Mouse (Mus musculus) embryonic facial prominence, embryonic 10.5 days (tissue): ENCODE measurements around the gene Cped1. TPM values are rescaled to one million over a fixed set of nuclear protein-coding genes. Genes with fewer than 3 reads are reported as not detected.
"Not testable (repeated sequence)": the region's sequence is repeated elsewhere in the genome, so short reads cannot be mapped to it uniquely, and the experiment has no call there.

Experiments used
- DNase-seq: peaks from one replicate; pipeline ENCODE4 v3.0.0-alpha.2; 2017; ENCODE audit warnings: low spot score
- H3K27ac ChIP-seq: fragments of 300-500 bp; sonication (generic); replicated peaks from 2 replicates; pipeline ENCODE4 v1.5.1; 2016; ENCODE audit warnings: mild to moderate bottlenecking
- H3K27me3 ChIP-seq: fragments of 300-500 bp; sonication (generic); replicated peaks from 2 replicates; pipeline ENCODE4 v1.6.1; 2016; ENCODE audit warnings: low read depth, mild to moderate bottlenecking; ENCODE audit not compliant: poor library complexity, severe bottlenecking
- H3K36me3 ChIP-seq: fragments of 300-500 bp; sonication (generic); replicated peaks from 2 replicates; pipeline ENCODE4 v1.6.1; 2016; ENCODE audit warnings: mild to moderate bottlenecking, moderate library complexity
- H3K4me1 ChIP-seq: fragments of 300-500 bp; sonication (generic); 2 replicates; pipeline ENCODE4 v1.6.1; 2016
- H3K4me3 ChIP-seq: fragments of 300-500 bp; sonication (generic); 2 replicates; pipeline ENCODE4 v1.5.1; 2016; ENCODE audit warnings: mild to moderate bottlenecking, moderate library complexity
- H3K9me3 ChIP-seq: fragments of 300-500 bp; sonication (generic); 2 replicates; pipeline ENCODE4 v1.6.1; 2016; ENCODE audit warnings: mild to moderate bottlenecking
- WGBS: fragments of 180-500 bp; shearing (Covaris S2); methylation state at CpG from one replicate; pipeline ENCODE4 v1.1.7; 2016; 5-methylcytosine and 5-hydroxymethylcytosine counted together
- polyA plus RNA-seq: library from polyadenylated mRNA; unstranded; fragments of >200 nt; fragmentation: Nextera tagmentation; extraction: Ambion mirVana; gene quantifications from 2 replicates; pipeline ENCODE4 v1.2.1, GENCODE M21; 2016

Gene Cped1
- polyA plus RNA-seq, 1 experiment from 2014 or later, result 39.3 TPM

GRCm38 (mm10) chr6:22103713-22104112 lies 118.0 kb downstream of the Cped1 start:
- WGBS, result 79% methylated on average over 3 of the region's 3 CpGs
- no peaks in the 10 kb centered on the region for H3K9me3 ChIP-seq
- no peak for DNase-seq
- no peaks in the 10 kb centered on the region for H3K27me3 ChIP-seq
- no peak overlapping the region for H3K27ac ChIP-seq
- no peak overlapping the region for H3K4me3 ChIP-seq
- H3K36me3 ChIP-seq, result peaks cover 8% of the 10 kb centered on the region; the same call in 1 of the 2 replicates
- peaks cover 4% of the 10 kb centered on the region for H3K4me1 ChIP-seq

- no peaks in the 10 kb centered on the region for H3K9me3 ChIP-seq
- peaks cover 4% of the 10 kb centered on the region for H3K4me1 ChIP-seq
- peak; percentile 34 for DNase-seq
- H3K27me3 ChIP-seq, result no peaks in the 10 kb centered on the region
- no peak overlapping the region for H3K4me3 ChIP-seq
- WGBS, result 29% methylated on average over 8 of the region's 8 CpGs
- H3K36me3 ChIP-seq, result peaks cover 7% of the 10 kb centered on the region; the same call in 1 of the 2 replicates
- H3K27ac ChIP-seq, result no peak overlapping the region
Measured at GRCm38 (mm10) chr6:22104211-22104610, 118.5 kb downstream of the Cped1 start.

DNA sequence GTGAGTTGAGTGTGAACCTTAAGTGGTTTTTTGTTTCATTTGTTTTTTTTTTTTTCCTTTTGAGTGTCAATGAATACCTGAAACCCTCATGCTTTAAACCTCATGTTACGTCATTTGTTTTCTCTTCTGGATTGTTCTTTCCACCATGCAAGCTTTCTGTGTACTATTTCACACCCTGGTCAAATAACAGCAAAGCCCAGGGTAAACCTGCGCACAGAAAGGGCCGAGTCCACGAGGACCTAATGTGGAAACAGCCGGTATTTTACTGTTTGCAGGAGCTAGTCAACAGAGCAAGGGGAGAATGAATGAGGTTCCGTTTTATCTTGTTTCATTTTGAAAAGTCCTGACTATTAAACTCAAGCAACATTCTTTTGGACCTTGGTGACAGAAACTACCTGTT lies 128.4 kb downstream of the Cped1 start:
- no peak for DNase-seq
- H3K27me3 ChIP-seq, result no peaks in the 10 kb centered on the region
- no peak overlapping the region for H3K4me3 ChIP-seq
- 0 out of 2 replicates have a peak, but pooled peaks cover 3% of the 10 kb centered on the region for H3K4me1 ChIP-seq
- H3K36me3 ChIP-seq, result no peaks in the 10 kb centered on the region
- WGBS, result 90% methylated on average over 6 of the region's 6 CpGs
- no peak overlapping the region for H3K27ac ChIP-seq
- H3K9me3 ChIP-seq, result no peaks in the 10 kb centered on the region

- H3K27me3 ChIP-seq, result no peaks in the 10 kb centered on the region
- 0 out of 2 replicates have a peak, but pooled peaks cover 3% of the 10 kb centered on the region for H3K4me1 ChIP-seq
- H3K4me3 ChIP-seq, result no peak overlapping the region
- H3K36me3 ChIP-seq, result no peaks in the 10 kb centered on the region; the same call in 1 of the 2 replicates
- no peak overlapping the region for H3K27ac ChIP-seq
- 89% methylated on average over 1 of the region's 1 CpGs for WGBS
- H3K9me3 ChIP-seq, result no peaks in the 10 kb centered on the region
- DNase-seq, result no peak
Measured at GRCm38 (mm10) chr6:22116679-22117078, 131.0 kb downstream of the Cped1 start.

- H3K36me3 ChIP-seq, result peaks cover 14% of the 10 kb centered on the region
- 43% methylated on average over 12 of the region's 12 CpGs for WGBS
- H3K9me3 ChIP-seq, result no peaks in the 10 kb centered on the region
- H3K27ac ChIP-seq, result no peak overlapping the region
- no peaks in the 10 kb centered on the region for H3K27me3 ChIP-seq
- 0 out of 2 replicates have a peak, but pooled peaks cover 3% of the 10 kb centered on the region for H3K4me1 ChIP-seq
- H3K4me3 ChIP-seq, result no peak overlapping the region
- DNase-seq, result peak; percentile 38
Measured at GRCm38 (mm10) chr6:22122080-22122479, 136.4 kb downstream of the Cped1 start.

GRCm38 (mm10) chr6:22122693-22123092 lies 137.0 kb downstream of the Cped1 start:
- no peaks in the 10 kb centered on the region for H3K27me3 ChIP-seq
- H3K27ac ChIP-seq, result no peak overlapping the region
- 100% methylated on average over 1 of the region's 1 CpGs for WGBS
- 0 out of 2 replicates have a peak, but pooled peaks cover under 1% of the 10 kb centered on the region for H3K4me1 ChIP-seq
- no peak for DNase-seq
- peaks cover 14% of the 10 kb centered on the region for H3K36me3 ChIP-seq
- no peak overlapping the region for H3K4me3 ChIP-seq
- H3K9me3 ChIP-seq, result no peaks in the 10 kb centered on the region

- H3K36me3 ChIP-seq, result peaks cover 14% of the 10 kb centered on the region
- no peak overlapping the region for H3K4me3 ChIP-seq
- no peak for DNase-seq
- no peaks in the 10 kb centered on the region for H3K4me1 ChIP-seq
- H3K27me3 ChIP-seq, result no peaks in the 10 kb centered on the region
- H3K27ac ChIP-seq, result no peak overlapping the region
- WGBS, result 72% methylated on average over 3 of the region's 3 CpGs
- no peaks in the 10 kb centered on the region for H3K9me3 ChIP-seq
Measured at GRCm38 (mm10) chr6:22123332-22123731, 137.6 kb downstream of the Cped1 start.

DNA sequence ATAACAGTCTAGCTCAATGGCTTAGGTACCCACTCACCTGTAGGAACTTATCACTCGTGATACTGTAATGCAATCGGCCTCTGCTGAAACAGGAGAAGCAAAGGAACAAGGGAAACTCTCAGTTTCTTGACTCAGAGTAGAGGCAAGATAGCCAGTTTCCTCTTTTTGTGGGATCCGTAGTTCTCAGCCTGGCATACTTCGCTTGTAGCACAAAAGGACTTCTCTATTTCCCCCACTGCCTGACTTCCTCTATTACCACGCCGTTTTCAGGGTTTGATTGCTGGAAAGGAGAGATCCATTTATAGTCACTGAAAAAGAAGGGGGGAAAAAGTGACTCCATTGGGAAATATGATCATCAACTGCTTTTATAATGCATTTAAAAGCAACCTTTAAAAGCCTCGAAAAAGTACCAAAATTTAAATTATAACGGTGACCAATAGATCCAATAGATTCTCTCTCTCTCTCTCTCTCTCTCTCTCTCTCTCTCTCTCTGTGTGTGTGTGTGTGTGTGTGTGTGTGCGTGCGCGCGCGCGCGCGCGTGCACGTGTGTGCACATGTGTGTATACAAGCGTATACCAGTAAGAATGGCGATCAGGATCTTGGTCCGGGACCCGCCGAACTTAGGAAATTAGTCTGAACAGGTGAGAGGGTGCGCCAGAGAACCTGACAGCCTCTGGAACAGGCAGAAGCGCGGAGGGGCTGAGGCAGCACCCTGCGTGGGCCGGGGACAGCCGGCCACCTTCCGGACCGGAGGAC lies 139.0 kb downstream of the Cped1 start:
- H3K27me3 ChIP-seq, H3K27ac ChIP-seq, DNase-seq, H3K4me1 ChIP-seq, H3K9me3 ChIP-seq, H3K4me3 ChIP-seq: not testable (repeated sequence)
- 86% methylated on average over 26 of the region's 31 CpGs for WGBS
- H3K36me3 ChIP-seq, result peaks cover 14% of the 10 kb centered on the region

DNA sequence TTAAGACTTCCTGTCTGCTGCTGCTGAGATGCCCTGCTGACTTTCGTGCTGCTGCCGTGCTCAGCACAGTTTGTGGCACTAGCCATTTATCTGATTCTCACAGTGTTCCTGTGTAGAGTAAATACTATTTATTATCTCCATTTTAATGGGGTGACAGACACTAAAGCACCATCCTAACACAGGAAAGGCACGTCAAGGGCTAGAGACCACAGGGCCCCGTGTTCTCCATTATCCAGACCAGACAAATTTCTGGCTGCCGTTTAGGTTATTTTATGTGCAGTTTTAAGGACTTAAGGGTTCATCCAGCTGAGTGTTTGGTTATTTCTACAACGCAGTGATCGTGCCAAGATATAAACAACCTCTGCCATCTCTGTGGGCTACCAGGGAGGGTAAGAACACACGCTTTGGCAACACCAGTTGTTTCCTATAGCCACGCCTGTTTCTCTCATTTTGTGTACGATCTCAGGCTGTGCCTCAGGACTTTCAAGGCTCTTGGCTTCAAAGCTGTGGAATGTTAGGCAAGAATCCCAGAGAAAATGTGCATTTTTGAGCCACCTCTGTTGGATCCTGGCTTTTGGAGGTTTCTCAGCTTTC lies 149.4 kb downstream of the Cped1 start:
- Histone ChIP-seq H3K4me1 (no peaks in the 10 kb centered on the region), H3K36me3 (0 out of 2 replicates have a peak, but pooled peaks cover 20% of the 10 kb centered on the region), H3K27me3 (no peaks in the 10 kb centered on the region), H3K9me3 (no peaks in the 10 kb centered on the region), H3K4me3 (no peak overlapping the region), H3K27ac (no peak overlapping the region)
- WGBS, result 90% methylated on average over 10 of the region's 10 CpGs
- no peak for DNase-seq

DNA sequence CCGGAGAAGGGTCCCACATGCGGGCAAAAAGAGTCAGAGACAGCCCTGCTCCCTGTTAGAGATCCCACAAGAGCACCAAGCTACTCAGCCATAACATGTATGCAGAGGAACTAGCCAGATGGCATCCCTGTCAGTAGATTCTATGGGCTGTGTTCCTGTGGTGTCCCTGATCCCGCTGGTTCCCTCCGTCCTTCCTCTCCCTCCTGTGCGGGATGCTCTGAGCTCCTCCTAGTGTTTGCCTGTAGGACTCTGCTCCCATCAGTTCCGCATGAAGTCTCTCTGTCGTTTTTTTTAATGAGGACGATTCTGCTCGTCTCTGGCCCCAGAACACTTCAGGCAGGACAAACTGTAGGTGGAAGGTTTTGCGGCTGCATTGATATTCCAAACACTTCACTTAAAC lies 151.1 kb downstream of the Cped1 start:
- H3K36me3 ChIP-seq, result peaks cover 23% of the 10 kb centered on the region; the same call in 1 of the 2 replicates
- no peaks in the 10 kb centered on the region for H3K4me1 ChIP-seq
- no peak overlapping the region for H3K4me3 ChIP-seq
- H3K27ac ChIP-seq, result no peak overlapping the region
- H3K9me3 ChIP-seq, result no peaks in the 10 kb centered on the region
- no peak for DNase-seq
- H3K27me3 ChIP-seq, result no peaks in the 10 kb centered on the region
- 50% methylated on average over 10 of the region's 10 CpGs for WGBS

DNA sequence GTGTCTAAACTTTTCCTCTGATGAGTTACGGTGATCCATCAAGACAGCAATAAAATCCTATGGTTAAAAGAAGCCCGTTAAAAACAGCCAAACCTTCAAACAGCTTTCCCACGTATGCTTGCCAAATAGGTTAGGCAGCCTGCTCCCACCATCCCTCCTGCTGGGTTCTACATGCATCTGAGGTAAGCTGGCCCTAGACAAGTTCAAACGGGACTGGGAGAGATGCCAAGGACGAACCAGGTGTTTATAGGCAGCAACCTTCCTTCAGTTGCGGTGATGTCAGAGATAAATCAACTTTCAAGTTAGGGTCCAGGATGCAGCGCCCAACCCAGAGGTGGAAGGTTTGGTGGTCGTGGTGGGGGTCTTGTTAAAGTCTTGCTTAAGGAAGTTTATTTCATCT lies 155.1 kb downstream of the Cped1 start:
- no peak overlapping the region for H3K27ac ChIP-seq
- peaks cover 29% of the 10 kb centered on the region for H3K36me3 ChIP-seq
- no peak overlapping the region for H3K4me3 ChIP-seq
- no peaks in the 10 kb centered on the region for H3K9me3 ChIP-seq
- H3K4me1 ChIP-seq, result no peaks in the 10 kb centered on the region
- no peak for DNase-seq
- WGBS, result 82% methylated on average over 8 of the region's 8 CpGs
- H3K27me3 ChIP-seq, result no peaks in the 10 kb centered on the region

GRCm38 (mm10) chr6:22147236-22147635 lies 161.5 kb downstream of the Cped1 start:
- no peaks in the 10 kb centered on the region for H3K4me1 ChIP-seq
- WGBS, result 93% methylated on average over 4 of the region's 4 CpGs
- no peak overlapping the region for H3K27ac ChIP-seq
- H3K27me3 ChIP-seq, result no peaks in the 10 kb centered on the region
- H3K36me3 ChIP-seq, result peaks cover 52% of the 10 kb centered on the region
- no peak overlapping the region for H3K4me3 ChIP-seq
- H3K9me3 ChIP-seq, result no peaks in the 10 kb centered on the region
- no peak for DNase-seq

GRCm38 (mm10) chr6:22148511-22148910 lies 162.8 kb downstream of the Cped1 start:
- Histone ChIP-seq H3K4me1 (no peaks in the 10 kb centered on the region), H3K36me3 (peaks cover 59% of the 10 kb centered on the region), H3K27ac (no peak overlapping the region), H3K27me3 (no peaks in the 10 kb centered on the region), H3K4me3 (no peak overlapping the region), H3K9me3 (no peaks in the 10 kb centered on the region)
- no peak for DNase-seq
- WGBS, result 84% methylated on average over 2 of the region's 2 CpGs
